In the genomic region with DNA sequence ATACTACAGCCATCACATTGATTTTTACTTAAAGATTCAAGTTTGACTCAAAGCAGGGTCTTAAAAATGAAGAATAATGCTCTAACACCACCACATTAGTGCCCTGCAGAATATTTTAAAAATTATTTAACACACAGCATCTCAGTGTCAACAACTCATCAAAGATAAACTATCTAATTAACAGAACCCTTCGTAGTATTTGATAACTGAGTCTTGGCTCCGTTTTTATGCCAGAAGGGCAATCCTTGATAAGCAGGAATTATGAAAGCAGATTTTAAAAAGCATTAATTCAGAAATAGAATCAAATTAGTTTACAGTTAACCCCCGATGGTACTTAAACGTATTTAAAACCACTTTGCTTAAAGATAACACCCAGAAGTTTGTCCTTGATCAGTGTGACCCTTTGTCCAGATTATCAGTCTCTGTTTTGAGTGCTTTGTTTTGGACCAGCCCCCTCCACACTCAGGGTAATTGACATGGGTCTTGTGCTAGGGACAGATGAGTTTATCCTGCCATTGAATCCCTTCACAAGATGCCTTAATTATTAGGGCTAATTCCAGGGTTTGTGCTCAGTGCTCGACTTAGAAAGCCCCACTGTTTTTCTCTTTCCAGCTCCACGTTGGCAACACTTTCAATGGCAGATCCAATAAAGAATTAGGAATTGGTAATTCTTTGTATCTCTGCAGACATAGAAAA, we compare ENCODE assay signal across 27 mouse cellular contexts.
"Had no signal": no experiment of that assay in that cellular context is flagged by ENCODE, and none has a peak within 500 bp of the region (broad histone marks: within the 10 kb centered on the region; RNA-seq: fewer than 3 reads in every experiment).

No protein-coding gene starts in this region.

- H3K4me3 ChIP-seq: heart, adult 2 months; heart, embryonic 13.5 days; heart, embryonic 15.5 days; hindbrain, embryonic 13.5 days; hindbrain, embryonic 15.5 days; kidney, embryonic 15.5 days; limb, embryonic 13.5 days; limb, embryonic 15.5 days; liver, embryonic 12.5 days had no signal

- DNase-seq: gastrocnemius, postnatal 14 days; gastrocnemius, postnatal 36 days; heart, adult 11 months; heart, adult 2 months; heart, postnatal 14 days; heart, postnatal 36 days; kidney, adult 11 months; kidney, adult 2 months; kidney, adult 9 months; kidney, postnatal 14 days; kidney, postnatal 36 days; layer of hippocampus, adult 9-11 months; layer of hippocampus, postnatal 36 days; left cerebral cortex, postnatal 4 days had no signal

- H3K27ac ChIP-seq: heart, adult 2 months; heart, embryonic 13.5 days; heart, embryonic 15.5 days; hindbrain, embryonic 13.5 days; hindbrain, embryonic 15.5 days; hindbrain, postnatal 0 days; kidney, embryonic 15.5 days; kidney, postnatal 0 days; limb, embryonic 13.5 days; limb, embryonic 15.5 days; liver, embryonic 12.5 days; liver, embryonic 14.5 days had no signal

- H3K4me2 ChIP-seq: heart, embryonic 11.5 days; heart, embryonic 13.5 days; heart, embryonic 15.5 days; hindbrain, embryonic 13.5 days; hindbrain, embryonic 15.5 days; kidney, embryonic 15.5 days; limb, embryonic 13.5 days; limb, embryonic 15.5 days; liver, embryonic 12.5 days had no signal

- H3K9ac ChIP-seq: heart, embryonic 13.5 days; heart, embryonic 15.5 days; hindbrain, embryonic 13.5 days; hindbrain, embryonic 15.5 days; kidney, embryonic 15.5 days; limb, embryonic 13.5 days; limb, embryonic 15.5 days; liver, embryonic 12.5 days; liver, embryonic 14.5 days had no signal

- H3K9me3 ChIP-seq: heart, embryonic 13.5 days; heart, embryonic 15.5 days; hindbrain, embryonic 13.5 days; hindbrain, embryonic 15.5 days; kidney, embryonic 15.5 days; limb, embryonic 13.5 days; limb, embryonic 15.5 days; liver, embryonic 12.5 days had no signal

- H3K4me1 ChIP-seq: heart, embryonic 15.5 days; hindbrain, embryonic 13.5 days; hindbrain, embryonic 15.5 days; kidney, embryonic 15.5 days; limb, embryonic 13.5 days; limb, embryonic 15.5 days; liver, embryonic 12.5 days had no signal

- H3K27me3 ChIP-seq: heart, embryonic 13.5 days; heart, embryonic 15.5 days; hindbrain, embryonic 13.5 days; hindbrain, embryonic 15.5 days; kidney, embryonic 15.5 days; limb, embryonic 13.5 days; limb, embryonic 15.5 days; liver, embryonic 12.5 days had no signal

- H3K36me3 ChIP-seq: heart, embryonic 13.5 days; heart, embryonic 15.5 days; hindbrain, embryonic 13.5 days; hindbrain, embryonic 15.5 days; kidney, embryonic 15.5 days; limb, embryonic 13.5 days; limb, embryonic 15.5 days; liver, embryonic 12.5 days had no signal

- ATAC-seq: hindbrain, postnatal 0 days; intestine, embryonic 16.5 days; liver, embryonic 12.5 days had no signal
